Mouse (Mus musculus): Measurements from ENCODE around the gene Col26a1.
A peak's percentile ranks its signal among the peaks of the same experiment; 100 is the strongest.

Col26a1 gene

DNA sequence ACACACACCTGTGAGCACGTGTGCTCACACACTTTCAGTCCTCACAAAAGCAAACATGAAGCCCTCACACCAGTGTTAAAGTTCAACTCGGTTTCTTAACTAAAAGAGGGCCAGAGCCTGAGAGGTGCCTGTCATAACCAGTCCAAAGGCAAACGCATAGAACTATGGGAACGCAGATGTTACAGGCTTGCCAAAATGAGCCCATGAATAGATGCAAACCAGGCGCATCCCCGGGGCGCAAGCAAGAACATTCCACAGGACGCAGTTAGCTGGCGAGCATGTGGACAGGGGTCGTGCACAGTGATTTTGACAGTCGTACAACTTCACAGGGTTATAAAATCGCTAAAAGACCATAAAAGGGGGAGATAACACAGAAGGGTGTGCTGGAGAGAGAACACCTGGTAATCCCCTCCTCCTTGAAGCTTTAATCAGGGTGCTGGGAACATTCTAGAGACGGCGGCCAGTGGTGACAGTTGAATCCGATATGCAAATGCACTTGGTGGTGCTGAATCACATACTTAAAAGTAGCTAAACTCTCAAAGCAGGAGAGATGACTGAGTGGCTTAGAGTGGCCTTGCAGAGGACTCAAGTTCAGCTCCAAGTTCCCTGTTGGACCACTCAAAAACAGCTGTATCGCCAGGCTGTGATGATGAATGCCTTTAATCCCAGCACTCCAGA, 76.5 kb downstream of the Col26a1 start:
- no peak for DNase-seq (ENCODE audit: extremely low read depth, low read depth)

DNA sequence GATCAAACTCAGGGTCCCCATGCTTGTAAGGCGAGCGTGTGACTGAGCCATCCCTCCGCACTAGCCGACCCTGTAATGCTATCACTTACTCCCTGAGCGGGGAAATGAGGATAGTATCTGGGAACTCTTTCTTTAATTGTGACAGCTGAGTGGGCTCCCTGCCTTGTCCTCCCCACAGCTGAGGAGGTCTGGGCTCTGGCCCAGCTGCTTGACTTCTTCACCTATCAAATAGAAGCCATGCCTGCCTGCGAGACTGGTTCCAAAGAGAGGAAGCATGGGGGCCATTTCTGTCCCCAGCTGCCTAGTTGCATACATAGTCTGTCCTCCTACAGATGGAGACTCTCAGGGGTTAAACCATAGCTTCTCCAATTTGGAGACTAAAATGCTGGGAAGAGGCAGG, 78.0 kb downstream of the Col26a1 start:
- DNase-seq (ENCODE audit: extremely low read depth, low read depth) = no peak

DNA sequence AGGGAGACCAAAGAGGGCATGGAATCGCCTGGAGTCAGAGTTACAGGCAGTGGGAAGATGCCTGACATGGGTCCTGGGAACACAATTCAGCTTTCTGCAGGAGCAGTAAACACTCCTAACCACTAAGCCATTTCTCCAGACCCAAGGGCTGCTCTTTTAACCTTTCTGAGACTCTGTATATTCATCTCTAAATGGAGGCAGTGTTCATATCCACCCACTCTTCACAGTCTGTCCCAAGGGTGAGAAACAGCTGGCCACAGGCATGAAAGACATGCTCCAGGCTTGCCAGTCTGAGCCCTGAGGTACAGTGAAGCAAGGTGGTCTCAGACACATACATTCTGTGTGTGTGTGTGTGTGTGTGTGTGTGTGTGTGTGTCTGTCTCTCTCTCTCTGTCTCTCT, 78.8 kb downstream of the Col26a1 start:
- DNase-seq (ENCODE audit: extremely low read depth, low read depth) = no peak

DNA sequence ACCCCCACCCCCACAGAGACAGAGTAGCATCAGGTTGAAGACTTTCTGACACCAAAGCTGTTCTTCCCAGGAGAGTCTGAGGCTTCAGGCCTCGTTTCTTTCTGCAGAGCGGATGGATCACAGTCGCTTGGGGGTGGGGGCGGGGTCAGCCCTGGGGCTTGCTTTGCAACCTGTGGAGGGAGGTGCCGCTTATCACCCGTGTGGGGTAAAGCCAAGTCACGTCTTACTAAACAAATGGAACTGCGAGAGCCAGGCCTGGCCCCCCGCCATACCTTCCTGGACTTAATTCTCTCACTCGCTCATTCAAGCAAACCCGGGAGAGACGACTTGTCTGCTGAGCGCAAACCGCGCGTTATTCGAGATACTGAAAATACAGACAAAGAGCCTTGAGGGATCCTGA, 80.3 kb downstream of the Col26a1 start:
- no peak for DNase-seq (ENCODE audit: extremely low read depth, low read depth)

DNA sequence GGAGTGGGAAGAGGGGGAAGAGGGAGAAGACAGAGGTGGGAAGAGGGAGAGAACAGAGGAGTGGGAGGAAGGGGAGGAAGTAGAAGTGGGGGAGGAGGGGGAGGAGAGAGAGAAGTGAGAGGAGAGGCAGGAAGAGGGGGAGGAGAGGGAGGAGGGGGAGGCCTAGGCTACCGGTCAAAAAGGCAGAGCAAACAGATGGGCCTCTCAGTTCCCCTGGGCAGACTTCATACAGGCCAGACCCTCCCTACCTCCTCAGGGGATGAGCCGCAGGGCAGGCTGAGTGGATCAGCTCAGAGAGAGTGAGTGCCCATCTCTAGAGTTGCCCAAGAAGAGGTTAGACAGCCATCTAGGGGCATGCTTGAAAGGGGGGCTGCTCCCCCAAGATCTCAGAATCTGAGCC, 86.1 kb downstream of the Col26a1 start:
- DNase-seq (ENCODE audit: extremely low read depth, low read depth) = no peak

DNA sequence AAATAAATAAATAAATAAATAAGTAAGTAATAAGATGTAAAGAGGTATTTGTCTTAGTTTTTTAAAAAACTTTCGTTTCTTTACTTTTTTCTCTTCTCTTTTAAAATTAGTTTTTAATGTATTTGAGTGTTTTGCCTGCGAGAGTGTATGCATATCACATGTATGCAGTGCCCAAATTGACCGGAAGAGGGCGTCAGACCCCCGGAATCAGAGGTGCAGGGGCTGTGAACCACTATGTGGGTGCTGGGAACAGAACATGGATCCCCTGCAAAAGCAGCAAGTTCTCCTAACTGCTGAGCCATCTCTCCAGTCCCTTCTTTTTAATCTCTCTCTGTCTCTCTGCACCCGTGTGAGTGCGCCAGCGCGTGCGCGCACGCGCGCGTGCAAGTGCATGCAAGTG, 89.2 kb downstream of the Col26a1 start:
- DNase-seq (ENCODE audit: extremely low read depth, low read depth) = no peak

DNA sequence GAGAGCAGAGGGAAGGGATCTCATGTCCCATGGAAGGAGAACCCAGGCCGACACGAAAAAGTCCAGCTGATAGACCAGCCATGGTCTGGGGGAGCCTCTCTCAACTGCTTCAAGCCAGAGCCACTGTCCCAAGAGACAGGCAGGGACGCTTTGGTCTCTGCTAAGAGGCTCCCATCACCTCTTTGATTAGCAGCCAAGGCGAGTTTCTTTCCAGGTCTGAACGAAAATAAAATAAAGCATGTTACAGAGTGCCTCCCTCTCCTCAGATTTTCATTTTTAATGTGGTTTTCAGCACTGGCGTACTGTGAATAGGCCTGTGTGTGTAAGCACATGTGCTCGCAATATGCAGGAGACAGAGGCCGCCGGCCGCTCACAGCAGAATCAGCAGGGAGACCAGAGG, 90.5 kb downstream of the Col26a1 start:
- DNase-seq (ENCODE audit: extremely low read depth, low read depth) = no peak

DNA sequence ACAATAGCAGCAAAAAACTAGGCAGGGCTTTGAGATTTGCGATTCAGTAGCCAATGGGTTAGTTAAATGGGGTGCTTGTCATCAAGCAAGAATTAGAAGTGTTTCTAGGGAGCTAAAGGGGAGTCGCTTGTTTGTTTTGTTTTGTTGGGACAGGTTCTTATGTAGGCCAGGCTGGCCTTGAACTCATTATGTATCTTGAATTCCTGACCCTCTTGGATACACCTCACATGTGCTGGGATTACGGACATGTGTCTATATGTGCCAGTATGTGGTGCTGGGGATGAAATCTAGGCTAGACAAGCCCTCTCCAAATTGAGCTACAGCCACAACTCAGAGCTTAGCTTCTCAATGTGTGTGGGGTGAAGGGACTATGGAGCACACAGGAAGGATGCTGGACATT, 91.8 kb downstream of the Col26a1 start:
- DNase-seq (ENCODE audit: extremely low read depth, low read depth) = no peak

DNA sequence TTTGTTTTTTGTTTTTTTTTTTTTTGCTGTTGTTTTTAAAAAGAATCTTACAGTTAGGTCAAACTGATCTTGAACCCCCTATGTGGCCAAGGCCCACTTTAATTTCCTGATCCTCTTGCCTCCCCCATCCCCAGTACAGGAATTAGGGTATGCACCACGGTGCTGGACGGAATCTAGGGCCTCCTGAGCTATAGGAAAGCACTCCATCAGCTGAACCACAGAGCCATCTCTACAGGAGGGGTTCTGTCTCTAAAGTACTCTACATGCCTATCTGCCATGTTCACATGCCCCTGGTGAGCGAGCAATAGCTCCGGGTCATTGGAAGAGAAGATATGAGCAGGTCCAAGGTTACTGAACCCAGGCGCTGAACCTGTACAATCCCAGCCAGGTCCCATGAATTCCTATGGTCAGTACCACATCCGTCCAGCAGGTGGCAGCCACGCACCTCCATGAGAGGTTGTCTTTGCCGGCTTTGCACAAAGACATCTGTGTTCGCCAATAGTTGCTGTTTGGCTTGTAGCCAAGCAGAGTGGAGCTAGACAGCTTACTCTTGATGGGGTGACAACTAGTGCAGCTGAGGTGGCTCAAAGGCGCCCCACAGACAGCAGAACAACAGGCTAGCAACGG, 92.3 kb downstream of the Col26a1 start:
- peak; percentile 54 for DNase-seq (ENCODE audit: extremely low read depth, low read depth)

DNA sequence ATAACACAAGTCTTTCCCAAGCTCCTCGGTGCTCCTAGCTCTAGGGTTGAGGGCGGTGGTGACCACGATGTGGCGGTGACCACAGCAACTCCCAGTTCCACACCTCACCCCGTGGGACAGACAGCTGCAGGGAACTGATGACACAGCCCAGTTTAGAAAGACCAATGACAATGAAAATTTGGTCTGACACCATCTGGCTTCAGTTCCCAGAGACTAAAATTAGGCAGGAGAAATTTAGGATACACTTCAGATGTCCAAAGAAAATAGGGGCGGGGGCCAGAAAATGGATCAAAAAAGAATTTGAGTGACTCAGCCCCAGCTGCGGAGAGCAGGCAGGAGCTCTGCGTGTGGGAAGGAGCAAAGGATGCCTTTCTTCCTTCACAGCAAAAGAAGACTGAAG, 98.5 kb downstream of the Col26a1 start:
- DNase-seq (ENCODE audit: extremely low read depth, low read depth) = no peak

DNA sequence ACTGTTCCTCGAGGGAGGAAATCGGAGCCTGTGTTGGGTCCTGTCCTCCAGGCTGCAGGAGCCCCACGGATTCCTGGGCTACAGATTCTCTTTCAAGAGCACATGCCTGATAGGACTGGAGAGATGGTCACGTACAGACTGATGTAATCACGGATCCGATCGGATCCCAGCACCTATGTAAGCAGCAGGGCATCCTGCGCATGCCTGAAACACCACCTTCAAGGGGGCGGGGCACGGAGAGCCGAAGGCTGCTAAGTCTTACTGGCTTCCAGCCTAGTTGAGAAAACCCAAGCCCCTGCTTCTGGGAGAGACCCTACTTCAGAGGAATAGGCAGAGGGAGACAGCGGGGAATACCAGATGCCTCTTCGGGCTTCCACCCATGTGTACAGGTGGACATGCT, 100.4 kb downstream of the Col26a1 start:
- no peak for DNase-seq (ENCODE audit: extremely low read depth, low read depth)

DNA sequence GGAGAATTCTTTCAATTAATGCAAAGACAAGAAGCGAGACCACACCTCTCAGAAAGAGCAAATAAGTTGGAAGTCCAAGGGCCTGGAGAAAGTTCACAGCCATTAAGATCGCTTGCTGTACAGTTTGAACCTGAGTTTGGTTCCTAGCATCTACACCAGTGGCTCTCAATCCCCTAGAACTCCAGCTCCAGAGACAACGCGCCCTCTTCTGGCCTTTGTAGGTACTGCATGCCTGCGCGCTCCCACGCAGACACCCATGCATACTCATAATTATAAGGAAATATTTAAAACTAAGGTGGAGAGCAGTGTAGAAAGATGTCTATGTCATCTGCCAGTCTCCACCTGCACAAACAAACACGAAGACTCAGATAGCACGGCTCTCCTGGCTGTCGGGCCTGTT, 102.5 kb downstream of the Col26a1 start:
- no peak for DNase-seq (ENCODE audit: extremely low read depth, low read depth)

DNA sequence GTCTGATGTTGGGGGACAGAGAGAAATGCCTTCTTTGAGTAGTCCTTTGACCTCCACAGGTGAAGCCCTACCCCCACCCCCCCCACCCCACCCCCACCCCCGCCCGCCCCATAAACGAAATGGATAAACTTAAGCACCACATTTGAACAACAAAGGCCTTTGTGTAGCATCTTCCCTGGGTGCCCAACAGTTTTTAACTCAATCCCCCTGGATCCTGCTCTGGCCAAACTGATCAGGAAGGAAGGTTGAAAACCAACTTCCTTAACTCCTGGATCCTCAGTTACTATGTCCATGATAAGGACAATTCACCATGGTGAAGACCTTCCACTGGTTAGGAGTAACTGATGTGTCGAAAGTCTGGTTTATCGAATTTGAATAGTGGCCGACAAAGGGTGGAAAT, 103.1 kb downstream of the Col26a1 start:
- no peak for DNase-seq (ENCODE audit: extremely low read depth, low read depth)

DNA sequence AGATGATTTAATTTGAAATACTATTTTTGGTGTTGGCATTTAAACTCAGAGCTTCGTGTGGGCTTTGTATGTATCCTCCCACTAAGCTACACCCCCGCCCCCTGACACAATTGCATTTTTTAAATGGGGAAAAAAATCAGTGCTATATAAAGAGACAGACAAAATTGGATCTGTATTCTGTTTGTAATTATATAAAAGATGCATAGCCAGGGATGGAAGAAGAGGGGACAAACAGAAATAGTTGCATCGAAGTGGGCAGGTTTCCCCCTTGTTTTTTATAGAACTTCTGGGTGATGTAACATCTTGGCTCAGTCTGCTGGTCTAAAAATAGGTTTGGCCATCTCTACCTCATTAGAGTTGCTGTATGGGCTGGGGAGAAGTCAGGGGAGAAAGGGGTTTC, 107.5 kb downstream of the Col26a1 start:
- DNase-seq (ENCODE audit: extremely low read depth, low read depth) = no peak

DNA sequence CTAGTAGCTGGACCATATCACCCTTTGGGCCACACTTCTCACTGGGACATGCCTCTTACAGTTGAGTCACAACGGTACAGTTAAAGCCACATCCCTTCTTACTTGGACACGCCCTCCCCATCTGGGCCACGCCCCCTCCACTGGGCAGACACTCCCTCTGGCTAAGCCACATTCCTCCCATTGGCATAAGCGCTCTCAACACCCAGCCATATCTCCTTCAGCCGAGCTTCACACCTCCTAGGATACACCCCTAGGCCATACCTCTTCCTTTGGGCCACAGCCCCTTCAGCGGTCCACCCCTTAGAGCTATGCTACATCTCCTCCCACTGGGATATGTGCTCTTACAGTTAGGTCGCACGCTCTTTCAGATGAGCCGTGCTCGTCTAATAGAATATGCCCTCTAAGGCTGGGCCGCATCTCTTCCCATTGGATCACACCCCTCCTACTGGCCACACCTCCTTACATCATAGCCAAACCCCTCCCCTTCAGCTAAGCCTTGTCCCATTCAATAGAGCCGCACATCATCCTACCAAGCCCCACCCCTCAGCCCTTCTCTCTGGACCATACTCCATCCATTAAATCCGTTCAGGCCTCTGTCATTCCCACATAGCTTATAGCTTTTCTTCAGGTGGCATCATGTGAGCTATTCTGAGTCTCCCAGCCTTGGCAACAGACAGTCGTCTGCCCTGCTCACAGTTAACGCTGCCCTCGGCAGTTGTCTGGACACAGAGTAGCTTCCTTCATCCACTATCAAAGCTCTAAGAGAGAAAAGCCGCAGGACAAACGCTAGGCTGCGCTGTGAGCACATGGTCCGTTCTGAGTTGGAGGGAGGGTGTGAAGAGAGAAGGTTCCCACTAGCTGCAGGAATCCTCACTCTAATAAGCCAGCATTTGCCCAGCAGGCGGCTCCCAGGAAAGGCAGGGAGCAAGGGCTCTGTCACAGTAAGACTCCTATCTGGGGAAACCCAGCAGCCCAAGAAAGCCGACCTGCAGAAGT, 109.7 kb downstream of the Col26a1 start:
- no peak for DNase-seq (ENCODE audit: extremely low read depth, low read depth)

DNA sequence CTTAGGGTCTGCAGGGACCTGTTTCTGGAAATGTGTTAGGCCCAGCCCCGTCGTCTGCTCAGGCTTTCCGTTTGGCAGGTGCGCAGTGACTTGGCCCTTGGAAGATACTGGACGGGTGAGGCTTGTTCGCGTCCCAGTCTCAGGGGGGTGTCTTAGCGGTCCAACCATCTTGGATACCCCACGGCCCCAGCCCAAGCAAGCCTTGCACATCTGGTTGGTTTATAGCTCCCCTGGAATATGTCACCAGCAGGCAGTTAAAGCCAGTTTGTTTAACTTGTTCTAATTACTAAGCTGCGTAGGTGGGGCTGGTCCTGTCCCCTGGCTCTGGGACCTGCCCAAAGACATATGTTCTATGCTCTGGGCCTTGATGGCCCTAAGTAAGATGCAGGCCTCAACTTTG, 111.9 kb downstream of the Col26a1 start:
- DNase-seq (ENCODE audit: extremely low read depth, low read depth) = no peak

DNA sequence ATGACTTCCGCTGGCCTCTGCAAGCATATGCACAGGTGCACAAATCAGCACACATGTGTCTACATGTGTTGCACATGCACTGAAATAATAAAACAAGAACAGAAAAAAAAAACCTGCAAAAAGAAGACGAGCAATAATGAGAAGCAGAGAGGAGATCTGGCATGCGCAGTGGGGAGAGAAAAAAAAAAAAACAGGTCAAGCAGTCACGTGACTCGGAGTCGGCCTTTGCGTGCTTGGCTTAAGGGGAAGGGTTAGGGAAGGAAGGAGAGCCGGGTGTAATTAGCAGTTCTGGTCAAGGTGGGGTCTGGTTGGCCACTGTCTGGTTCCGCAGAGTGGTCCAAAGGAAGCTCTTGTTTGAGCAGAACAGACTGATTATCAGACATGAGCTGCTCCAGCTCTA, 115.7 kb downstream of the Col26a1 start:
- no peak for DNase-seq (ENCODE audit: extremely low read depth, low read depth)

DNA sequence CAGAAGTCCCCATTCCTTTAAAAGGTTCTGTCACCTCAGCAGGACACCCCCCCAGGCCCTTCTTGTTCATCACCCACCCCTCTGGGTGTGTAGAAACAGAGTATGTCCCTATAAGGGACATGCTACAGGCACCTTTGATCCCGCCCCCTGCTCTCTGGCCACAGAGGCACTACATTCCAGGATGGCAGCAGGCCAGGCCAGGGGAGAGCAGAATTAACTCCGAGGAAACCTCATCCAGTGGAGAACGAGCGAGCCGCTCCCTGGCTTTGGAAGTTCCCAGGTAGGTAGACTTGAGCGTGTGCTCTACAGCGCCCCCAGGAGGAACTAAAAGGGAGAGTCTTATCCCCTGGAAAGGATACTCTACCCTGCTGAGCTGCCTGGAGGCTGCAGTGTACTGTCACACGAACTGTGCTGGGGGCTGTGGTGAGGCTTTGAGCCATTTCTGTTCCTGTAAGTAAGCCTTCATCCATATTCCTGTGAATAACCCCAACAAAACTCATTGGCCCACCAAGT, 118.8 kb downstream of the Col26a1 start:
- DNase-seq (ENCODE audit: extremely low read depth, low read depth) = no peak

DNA sequence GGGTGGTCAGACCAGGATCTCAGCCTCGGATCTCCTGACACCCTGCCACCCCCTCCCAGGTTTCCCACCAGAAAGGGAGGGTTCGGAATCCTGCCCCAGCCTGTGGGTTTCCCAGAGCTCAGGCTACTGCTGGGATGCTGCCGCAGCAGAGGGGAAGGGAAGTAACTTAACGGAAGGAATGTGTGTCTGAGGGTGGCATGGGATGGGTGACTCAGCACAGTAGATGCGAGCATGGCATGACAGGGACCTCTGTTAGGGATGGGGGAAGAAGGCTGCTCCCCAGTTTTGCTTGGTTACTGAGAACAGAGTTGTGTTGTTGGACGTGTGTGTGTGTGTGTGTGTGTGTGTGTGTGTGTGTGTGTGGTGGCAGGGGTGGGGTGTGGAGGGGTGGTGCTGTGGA, 122.7 kb downstream of the Col26a1 start:
- no peak for DNase-seq (ENCODE audit: extremely low read depth, low read depth)

DNA sequence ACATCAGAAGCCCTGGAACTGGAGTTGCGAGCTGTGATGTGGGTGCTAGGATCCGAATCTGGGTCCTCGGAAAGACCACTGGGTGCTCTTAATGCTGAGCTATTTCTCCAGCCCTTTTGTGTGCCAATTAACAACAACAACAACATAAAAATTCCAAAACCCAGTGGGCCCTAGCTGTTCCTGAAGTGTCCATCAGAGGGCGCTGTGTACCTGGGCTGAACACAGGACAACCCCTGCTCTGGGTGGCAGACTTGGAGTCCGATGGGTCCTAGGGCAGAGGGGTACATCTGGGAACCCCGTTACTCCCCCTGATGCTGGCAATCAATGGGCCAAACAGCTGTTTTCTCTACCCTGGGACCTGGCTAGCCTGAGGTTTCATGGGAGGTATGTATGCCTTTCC, 123.2 kb downstream of the Col26a1 start:
- no peak for DNase-seq (ENCODE audit: extremely low read depth, low read depth)

DNA sequence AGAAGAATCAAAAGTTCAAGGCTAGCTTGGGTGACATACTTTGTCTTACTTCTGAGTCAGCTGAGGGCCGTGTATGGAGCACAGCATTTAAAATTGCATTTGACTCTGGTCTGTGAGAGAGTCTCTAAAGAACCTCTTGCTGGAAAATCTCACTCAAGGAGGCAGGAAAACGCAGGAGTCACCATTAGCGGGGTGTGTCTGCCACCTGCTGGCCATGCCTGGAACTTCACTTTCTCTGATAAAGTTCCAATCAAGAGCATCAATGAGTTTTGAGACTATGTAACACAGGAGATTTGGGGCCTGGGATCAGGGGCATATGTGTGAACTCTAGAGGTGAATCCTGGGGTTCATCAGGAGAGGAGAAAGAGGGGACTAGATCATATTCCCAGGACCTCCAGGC, 127.3 kb downstream of the Col26a1 start:
- DNase-seq (ENCODE audit: extremely low read depth, low read depth) = no peak

DNA sequence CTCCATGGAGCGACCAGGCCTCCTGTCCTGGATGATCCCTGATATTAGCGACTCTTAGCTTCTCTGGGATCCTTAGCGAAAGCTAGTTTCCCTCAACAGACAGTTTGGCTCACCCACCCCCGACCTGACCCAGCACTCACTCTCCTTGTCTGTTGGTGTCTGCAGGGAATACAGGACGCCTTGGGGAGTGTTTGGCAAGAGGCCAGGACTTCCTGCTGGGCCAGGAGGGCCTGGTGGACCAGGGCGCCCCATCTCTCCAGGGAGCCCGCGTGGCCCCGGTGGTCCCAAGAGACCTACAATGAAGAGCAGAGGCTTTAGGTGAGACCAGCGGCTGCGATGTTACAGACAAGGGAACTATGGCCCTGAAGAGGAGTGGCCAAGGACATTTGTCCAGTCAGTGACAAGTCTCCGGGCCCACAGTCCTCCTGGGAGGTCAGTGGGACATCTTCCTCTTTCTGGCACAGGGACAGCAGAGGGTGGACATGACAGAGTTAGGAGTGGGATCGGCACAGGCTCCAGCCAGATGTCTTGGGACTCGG, 128.9 kb downstream of the Col26a1 start:
- no peak for DNase-seq (ENCODE audit: extremely low read depth, low read depth)

Measured in MEL-GATA-1-ER (cell line).